Mouse (Mus musculus) spleen, adult 2 months (tissue): ENCODE results near the gene Ints6l. TPM values are rescaled to one million over a fixed set of nuclear protein-coding genes. Genes with fewer than 3 reads are reported as not detected.
A peak's percentile ranks its signal among the peaks of the same experiment; 100 is the strongest.
"Not testable (repeated sequence)": the region's sequence is repeated elsewhere in the genome, so short reads cannot be mapped to it uniquely, and the experiment has no call there.

ENCODE experiments used
- DNase-seq, 2 experiments: peaks; one replicate each; pipeline versions ENCODE4 v3.0.0 to v3.0.0-alpha.2; 2012 to 2021; ENCODE audit warnings: low spot score in 2 of 2, low read depth in 1 of 2
- H3K27ac ChIP-seq: fragments of 200-500 bp; 2 replicates; pipeline ENCODE4 v1.5.1; 2012; ENCODE audit warnings: low read length, inconsistent platforms; ENCODE audit not compliant: insufficient read depth
- H3K27me3 ChIP-seq: fragments of 200-500 bp; 2 replicates; pipeline ENCODE4 v1.6.1; 2012; ENCODE audit warnings: mild to moderate bottlenecking, moderate library complexity, low read length, inconsistent platforms; ENCODE audit not compliant: control insufficient read depth, insufficient read depth
- H3K36me3 ChIP-seq: fragments of 200-500 bp; 2 replicates; pipeline ENCODE4 v1.6.1; 2012; ENCODE audit warnings: mild to moderate bottlenecking, low read length, inconsistent platforms; ENCODE audit not compliant: control insufficient read depth, insufficient read depth
- H3K4me1 ChIP-seq: fragments of 200-500 bp; 2 replicates; pipeline ENCODE4 v1.6.1; 2011; ENCODE audit warnings: inconsistent platforms; ENCODE audit not compliant: control insufficient read depth, insufficient read depth, insufficient read length
- H3K4me3 ChIP-seq: fragments of 200-500 bp; 2 replicates; pipeline ENCODE4 v1.5.1; 2011; ENCODE audit warnings: mild to moderate bottlenecking, inconsistent platforms; ENCODE audit not compliant: insufficient read depth, insufficient read length; ENCODE audit errors: extremely low read depth
- CTCF ChIP-seq: fragments of 200-500 bp; IDR thresholded peaks from 2 replicates; pipeline ENCODE4 v1.5.1; 2011; ENCODE audit warnings: mild to moderate bottlenecking, inconsistent platforms; ENCODE audit not compliant: insufficient read depth, insufficient read length, insufficient replicate concordance; ENCODE audit errors: extremely low read depth
- POLR2A ChIP-seq: fragments of 200-500 bp; IDR thresholded peaks from 2 replicates; pipeline ENCODE4 v1.6.1; 2011; ENCODE audit warnings: low read depth, low read length, inconsistent platforms
- WGBS: fragments of 180-500 bp; shearing (Covaris S2); methylation state at CpG from one replicate; pipeline ENCODE4 v1.1.7; 2018; 5-methylcytosine and 5-hydroxymethylcytosine counted together
- polyA plus RNA-seq: library from polyadenylated mRNA; depleted of rRNA; stranded (reverse); fragments of >200 nt; gene quantifications from 2 replicates; pipeline ENCODE4 v1.2.3, GENCODE M21; 2012

Ints6l gene
- polyA plus RNA-seq, 1 experiment = 7.2 TPM

DNA sequence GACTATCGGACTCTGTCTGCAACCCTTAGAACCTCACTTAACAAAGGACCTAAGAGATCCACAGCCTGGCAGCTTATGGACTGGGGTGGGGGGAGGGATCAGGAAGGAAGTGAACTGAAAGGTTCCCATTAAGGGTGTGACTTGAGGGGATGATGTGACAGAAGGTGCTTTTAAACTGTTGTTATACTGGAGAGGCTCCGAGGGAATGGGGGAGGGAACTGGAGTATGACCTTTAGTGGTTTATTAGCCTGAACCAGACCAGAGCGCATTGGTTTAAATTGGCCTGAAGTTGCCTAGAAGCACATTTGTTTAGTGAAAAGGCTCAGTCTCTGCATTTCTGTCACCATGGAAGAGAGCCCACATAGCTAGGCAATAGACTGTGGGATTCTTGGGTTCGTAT lies 13.0 kb downstream of the Ints6l start:
- Histone ChIP-seq H3K4me1 (no peaks in the 10 kb centered on the region), H3K27ac (no peak overlapping the region), H3K36me3 (no peaks in the 10 kb centered on the region), H3K4me3 (no peak overlapping the region), H3K27me3 (no peaks in the 10 kb centered on the region)
- TF ChIP-seq POLR2A (no peak), CTCF (no peak)
- no peak for DNase-seq
- WGBS = 81% methylated on average over 4 of the region's 4 CpGs

GRCm38 (mm10) chrX:56468422-56468821 lies 13.8 kb downstream of the Ints6l start:
- no peak for DNase-seq
- WGBS = 78% methylated on average over 6 of the region's 6 CpGs
- H3K27me3 ChIP-seq = no peaks in the 10 kb centered on the region
- H3K4me3 ChIP-seq = no peak overlapping the region
- TF ChIP-seq CTCF = no peak
- no peak for TF ChIP-seq POLR2A
- no peaks in the 10 kb centered on the region for H3K36me3 ChIP-seq
- H3K27ac ChIP-seq = no peak overlapping the region
- H3K4me1 ChIP-seq = no peaks in the 10 kb centered on the region

- no peaks in the 10 kb centered on the region for H3K36me3 ChIP-seq
- WGBS = 63% methylated on average over 8 of the region's 8 CpGs
- DNase-seq = no peak
- H3K27ac ChIP-seq = no peak overlapping the region
- TF ChIP-seq CTCF = no peak
- TF ChIP-seq POLR2A = no peak
- H3K27me3 ChIP-seq = no peaks in the 10 kb centered on the region
- H3K4me1 ChIP-seq = no peaks in the 10 kb centered on the region
- no peak overlapping the region for H3K4me3 ChIP-seq
Measured at GRCm38 (mm10) chrX:56474035-56474434, 19.4 kb downstream of the Ints6l start.

- no peak for TF ChIP-seq CTCF
- DNase-seq = no peak
- 83% methylated on average over 3 of the region's 3 CpGs for WGBS
- Histone ChIP-seq H3K36me3 (no peaks in the 10 kb centered on the region; the same call in 1 of the 2 replicates), H3K4me1 (no peaks in the 10 kb centered on the region), H3K27me3 (no peaks in the 10 kb centered on the region), H3K4me3 (no peak overlapping the region), H3K27ac (no peak overlapping the region)
Measured at GRCm38 (mm10) chrX:56477553-56477952, 22.9 kb downstream of the Ints6l start.

DNA sequence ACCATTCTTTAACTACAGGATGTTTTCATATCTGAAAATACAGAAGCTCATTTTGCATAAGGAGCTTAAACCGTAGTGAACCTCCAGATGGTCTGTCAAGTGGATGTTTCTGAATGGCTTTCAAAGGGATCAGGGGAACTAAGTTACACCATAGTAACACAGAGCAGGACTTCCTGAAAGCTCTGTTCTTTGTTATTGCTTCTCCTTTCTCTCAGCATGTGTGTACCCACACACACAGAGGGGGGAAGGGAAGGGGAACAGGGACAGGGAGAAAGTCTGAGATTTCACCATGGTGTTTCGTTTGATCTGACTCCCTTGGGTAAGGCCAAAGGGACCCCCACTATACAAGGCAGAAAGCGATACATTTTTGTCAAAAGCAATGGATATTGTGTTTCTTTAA lies 27.2 kb downstream of the Ints6l start:
- 60% methylated on average over 3 of the region's 3 CpGs for WGBS
- no peak for TF ChIP-seq CTCF
- TF ChIP-seq POLR2A = no peak
- DNase-seq = no peak
- no peaks in the 10 kb centered on the region for H3K27me3 ChIP-seq
- H3K27ac ChIP-seq = no peak overlapping the region
- H3K4me1 ChIP-seq = no peaks in the 10 kb centered on the region
- H3K36me3 ChIP-seq = no peaks in the 10 kb centered on the region; the same call in 1 of the 2 replicates
- H3K4me3 ChIP-seq = no peak overlapping the region

DNA sequence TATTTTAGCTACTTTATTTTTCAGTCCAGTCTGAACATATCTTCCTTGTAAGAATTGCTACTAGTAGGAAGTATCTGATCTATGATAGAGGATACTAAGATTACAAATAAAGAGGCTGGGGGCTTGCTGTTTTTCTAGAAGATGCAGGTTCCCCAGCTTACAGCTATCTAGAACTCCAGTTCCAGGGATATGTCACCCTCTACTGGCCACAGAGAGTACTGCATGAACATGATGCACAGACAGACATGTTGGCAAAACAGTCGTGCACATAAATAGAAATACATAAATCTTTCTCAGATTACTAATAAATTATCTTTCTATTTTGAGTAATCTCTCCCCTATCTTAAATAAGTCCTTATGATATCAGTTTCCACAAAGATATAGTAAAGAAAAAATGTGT lies 35.1 kb downstream of the Ints6l start:
- Histone ChIP-seq H3K27me3 (no peaks in the 10 kb centered on the region), H3K36me3 (peaks cover 1% of the 10 kb centered on the region; the same call in 1 of the 2 replicates), H3K4me1 (no peaks in the 10 kb centered on the region), H3K4me3 (no peak overlapping the region), H3K27ac (no peak overlapping the region)
- TF ChIP-seq POLR2A (no peak), CTCF (peak; percentile 37; the same call in 1 of the 2 replicates)
- WGBS = 16% methylated on average over 1 of the region's 1 CpGs
- peak; percentile 40 to 60 for DNase-seq

DNA sequence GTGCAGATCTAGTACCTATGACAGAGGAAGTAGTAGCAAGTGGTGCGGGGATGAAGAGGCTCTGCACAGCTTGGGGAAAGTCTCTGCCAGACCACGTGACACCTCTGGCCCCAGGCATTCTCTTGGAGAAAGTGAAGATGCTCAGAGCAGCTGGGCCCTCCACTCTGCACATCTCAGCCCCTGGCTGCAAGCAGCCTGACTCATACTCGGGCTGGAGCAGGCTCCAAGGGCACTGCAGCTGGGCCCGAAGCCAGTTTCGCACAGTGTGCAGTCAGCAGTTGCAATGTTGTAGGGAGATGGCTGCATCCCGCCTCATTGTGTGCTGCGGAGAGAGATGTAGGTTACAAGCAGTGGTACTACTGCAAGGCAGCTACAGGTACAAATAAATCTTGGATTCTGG lies 42.6 kb downstream of the Ints6l start:
- Histone ChIP-seq H3K36me3 (peaks cover 4% of the 10 kb centered on the region), H3K4me1 (no peaks in the 10 kb centered on the region), H3K27ac (no peak overlapping the region), H3K4me3 (no peak overlapping the region), H3K27me3 (no peaks in the 10 kb centered on the region)
- TF ChIP-seq POLR2A (no peak), CTCF (no peak)
- no peak for DNase-seq
- WGBS = 82% methylated on average over 7 of the region's 7 CpGs

DNA sequence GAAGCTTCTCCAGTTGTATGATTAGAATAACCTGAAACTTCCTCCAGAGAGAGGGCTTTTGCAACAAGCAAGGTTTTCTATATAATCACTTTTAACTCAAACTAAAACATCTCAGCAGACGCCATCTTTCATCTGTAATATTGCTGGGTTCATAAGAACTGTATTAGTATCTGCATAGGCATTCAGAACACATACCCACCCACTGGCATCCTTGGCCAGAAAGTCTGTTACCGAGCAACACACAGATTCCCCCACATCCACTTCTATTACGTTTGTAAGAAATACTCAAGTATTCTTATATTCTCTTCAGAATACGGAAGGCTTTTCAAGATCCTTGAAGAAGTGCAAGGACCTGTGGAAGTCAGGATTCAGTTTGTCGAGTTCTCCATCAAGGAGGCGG lies 69.8 kb downstream of the Ints6l start, which contains the start of gene Gm10477:
TSS of gene Gm10477 (plus strand) at position 301 of the 400 bp plus-strand sequence.
- WGBS = 90% methylated on average over 6 of the region's 6 CpGs

More for the DNA sequence above, 69.8 kb downstream of the Ints6l start, which contains the start of gene Gm10477:
- not testable (repeated sequence) for H3K27ac ChIP-seq, H3K4me3 ChIP-seq, H3K4me1 ChIP-seq, H3K36me3 ChIP-seq, H3K27me3 ChIP-seq, DNase-seq
